Mouse (Mus musculus): ENCODE data around the gene Plekhm2.
A peak's percentile ranks its signal among the peaks of the same experiment; 100 is the strongest.

Plekhm2 gene

DNA sequence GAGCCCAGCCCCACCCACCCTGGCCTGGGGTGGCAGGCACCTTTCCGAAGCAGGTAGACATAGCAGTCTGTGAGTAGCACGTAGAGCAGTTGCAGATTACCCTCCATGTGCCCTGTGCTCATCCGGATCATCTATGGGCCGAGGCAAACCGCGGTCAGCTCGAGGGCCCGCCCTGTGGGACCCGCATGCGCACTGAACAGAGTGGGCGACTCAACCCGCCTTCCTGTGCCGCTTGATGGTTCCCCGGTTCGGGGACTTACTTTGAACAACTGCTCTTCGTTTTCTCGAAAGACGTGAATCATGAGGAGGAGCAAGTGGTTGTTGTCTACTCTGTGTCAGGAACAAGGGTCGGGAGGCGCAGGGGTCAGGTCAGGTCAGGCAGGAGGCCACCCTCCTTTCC is 33.4 kb downstream of the Plekhm2 start:
- DNase-seq (ENCODE audit: low spot score), result no peak

DNA sequence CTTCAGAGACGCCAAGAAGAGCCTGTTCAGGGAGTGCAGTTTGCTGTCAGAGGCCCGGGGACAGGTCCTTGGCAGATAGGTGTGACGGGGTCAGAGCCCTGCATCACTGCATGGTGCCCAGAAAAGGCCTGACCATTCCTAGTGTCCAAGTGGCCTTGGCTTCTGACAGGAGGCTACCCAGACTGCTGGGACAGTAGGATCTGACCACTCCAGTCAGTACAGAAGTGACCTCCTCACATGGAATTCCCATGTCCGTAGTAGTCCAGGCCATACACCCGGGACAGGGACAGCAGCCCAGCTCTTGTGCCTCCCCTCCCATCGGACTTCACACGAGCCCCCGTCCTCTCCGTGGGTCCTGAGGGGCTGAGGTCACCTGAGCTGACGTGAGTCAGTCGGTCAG is 34.7 kb downstream of the Plekhm2 start:
- DNase-seq (ENCODE audit: low spot score), result no peak

DNA sequence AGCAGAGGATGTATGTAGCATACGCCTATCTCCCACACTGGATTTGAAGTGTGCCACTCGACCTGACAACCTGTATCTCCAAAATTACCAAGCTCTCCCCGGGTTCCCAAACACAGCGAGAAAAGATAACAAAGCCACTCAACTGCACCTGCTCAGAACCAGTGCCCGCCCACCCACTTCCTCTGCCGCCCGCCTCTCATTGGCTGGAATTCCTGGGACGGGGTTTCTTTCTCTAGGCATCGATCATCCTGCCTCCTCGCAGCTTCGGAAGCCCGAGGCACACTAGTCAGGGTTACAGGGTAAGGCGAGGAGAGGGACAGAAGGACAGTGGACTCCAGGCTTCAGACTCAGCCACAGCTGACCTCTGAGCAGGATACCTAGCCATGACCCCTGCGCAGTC is 36.0 kb downstream of the Plekhm2 start:
- no peak for DNase-seq (ENCODE audit: low spot score)

DNA sequence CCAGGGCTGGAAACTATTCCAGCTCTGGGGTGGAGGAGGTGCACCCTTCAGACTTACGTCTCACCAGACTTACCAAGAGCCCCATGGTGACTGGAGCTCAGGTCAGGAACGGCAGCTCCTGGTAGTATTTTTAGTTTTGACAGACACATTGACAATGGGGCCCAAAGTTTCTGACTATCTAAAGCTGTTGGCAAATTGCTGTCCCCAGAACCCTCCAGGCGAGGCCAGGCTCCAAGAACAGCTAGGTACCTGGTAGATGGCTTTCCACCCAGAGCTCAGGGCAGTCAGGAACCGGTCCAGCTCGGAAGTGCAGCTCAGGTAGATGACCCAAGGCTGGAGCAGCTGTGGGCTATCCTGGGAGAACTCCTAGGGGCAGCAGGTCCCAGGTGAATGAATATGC is 37.2 kb downstream of the Plekhm2 start:
- no peak for DNase-seq (ENCODE audit: low spot score)

DNA sequence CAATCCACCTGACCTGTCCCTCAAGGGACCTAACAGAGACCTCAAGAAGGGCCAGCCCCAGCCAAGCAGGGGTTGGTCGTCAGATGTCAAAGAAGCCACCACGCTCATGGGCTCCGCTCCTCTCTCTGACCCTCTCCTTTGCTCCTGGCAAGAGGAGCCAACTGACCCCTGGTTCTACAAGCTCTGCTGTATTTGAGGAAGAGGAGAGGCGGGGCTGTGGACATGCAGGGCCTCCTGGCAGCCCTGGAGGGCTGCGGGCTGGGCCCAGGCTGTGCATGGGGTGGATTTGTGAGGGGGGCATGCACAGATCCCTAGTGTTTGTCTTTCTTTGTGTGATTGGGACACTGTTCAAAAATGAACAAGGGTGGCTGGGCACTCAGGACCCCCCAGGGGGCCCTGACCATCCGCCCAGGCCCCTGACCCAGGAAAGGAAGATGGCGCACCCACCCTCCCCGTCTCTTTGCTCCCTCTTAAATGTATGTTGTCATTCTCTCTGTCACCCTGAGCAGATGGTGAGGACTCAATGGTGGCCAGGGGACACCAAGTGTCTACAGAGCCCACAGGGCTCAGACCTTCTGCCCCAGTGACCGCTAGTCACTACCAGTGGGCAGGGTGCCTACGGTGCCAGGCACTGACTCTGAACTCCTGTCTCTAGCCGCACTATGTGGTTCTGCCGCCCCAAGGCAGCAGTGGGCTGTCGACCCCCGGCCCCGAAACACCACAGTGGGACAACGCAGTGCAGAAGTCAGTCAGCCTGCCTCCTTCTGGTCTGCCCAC is 38.7 kb downstream of the Plekhm2 start:
- no peak for DNase-seq (ENCODE audit: low spot score)

DNA sequence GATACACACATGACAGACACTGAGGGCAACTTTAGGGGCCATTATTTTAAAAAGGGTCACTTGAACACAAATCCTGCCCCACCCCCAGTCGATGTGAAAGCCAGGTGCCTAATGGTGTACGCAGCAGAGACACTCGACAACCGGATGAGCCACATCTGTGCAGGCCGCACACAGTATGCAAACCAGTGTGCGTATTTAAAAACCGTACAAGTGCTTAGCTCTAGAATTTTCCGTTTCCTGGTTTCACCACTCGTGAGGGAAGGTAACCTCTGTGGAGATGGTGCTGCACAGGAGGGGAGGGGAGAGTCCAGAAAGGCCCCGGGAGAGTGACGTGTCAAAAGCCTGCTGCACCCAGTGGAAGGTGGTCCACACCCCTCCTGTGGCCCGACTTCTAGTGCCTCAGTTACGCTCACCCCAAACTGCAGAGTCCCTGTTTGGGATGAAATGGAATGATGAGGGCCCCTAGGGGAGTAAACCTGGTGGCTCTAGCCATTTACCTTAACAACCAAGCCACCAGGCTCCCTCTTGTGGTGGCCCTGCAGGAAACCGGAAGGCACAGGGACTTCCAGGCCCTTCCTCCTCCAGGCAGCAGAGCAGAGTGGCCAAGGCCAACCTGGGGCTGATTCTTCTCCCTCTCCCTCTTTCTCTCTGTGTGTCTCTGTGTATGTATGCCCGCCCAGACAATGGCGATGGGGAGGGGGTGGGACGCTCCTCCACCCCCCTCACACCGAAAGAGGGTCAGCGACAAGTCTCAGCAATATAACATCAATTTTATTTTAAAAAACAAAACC is 39.5 kb downstream of the Plekhm2 start:
- no peak for DNase-seq (ENCODE audit: low spot score)

DNA sequence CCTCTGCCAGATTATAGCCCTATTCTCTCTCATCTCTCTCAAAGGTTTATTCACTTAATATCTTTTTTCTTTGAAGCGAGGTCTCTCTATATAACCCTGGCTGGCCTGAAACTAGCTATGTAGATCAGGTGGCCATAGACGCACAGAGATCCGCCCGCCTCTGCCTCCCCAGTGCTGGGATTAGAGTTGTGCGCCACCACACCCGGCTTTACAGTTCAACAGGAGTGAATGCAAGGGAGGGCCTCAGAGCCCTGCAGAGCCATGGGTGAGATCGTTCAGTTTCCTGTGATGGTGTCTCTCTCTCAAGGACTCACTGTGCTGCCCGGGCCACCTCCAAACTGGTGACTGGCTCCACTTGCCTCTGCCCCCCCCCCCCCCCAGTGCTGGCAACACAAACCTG is 40.6 kb downstream of the Plekhm2 start:
- no peak for DNase-seq (ENCODE audit: low spot score)

DNA sequence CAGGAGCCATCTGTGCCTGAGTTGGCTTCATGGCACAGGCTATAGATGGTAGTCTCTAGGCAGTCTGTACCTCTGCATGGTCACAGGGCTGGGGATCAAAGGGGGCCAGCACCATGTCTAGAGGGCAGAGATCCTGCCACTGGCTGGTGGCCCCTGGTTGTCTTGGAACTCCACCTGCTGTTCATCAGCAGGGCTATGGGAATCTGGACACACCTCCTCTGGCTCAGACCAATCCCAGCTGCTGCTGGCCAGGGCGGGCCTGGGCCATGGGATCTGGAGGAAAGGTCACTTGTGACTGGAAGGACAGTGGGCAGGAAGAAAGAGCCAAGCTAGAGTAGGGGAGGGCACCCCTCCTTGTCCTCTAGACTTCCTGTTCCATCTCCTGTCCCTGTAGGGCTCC is 41.0 kb downstream of the Plekhm2 start, which contains the start of gene Slc25a34:
Slc25a34 (minus strand) TSS at position 156 of the 400 bp plus-strand sequence.
- DNase-seq (ENCODE audit: low spot score), result no peak

DNA sequence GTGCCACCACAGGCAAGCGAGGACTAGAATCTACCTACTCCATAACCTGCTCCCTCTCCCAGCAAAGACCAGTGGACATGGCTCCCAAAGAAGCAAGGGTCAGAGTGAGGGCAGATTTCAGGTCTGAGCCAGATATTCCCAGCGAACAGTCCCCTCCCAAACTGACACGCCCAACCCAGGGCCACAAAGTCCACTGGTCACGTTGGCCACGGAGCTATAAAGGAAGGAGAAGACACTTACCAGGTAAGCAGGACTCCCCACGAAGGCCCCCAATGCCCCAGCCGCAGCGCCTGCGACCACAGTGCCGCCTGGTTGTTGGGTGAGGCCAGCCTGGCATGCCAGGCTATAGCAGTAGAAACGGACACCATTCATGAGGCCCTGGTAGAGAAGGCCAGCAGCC is 41.7 kb downstream of the Plekhm2 start:
- no peak for DNase-seq (ENCODE audit: low spot score)

DNA sequence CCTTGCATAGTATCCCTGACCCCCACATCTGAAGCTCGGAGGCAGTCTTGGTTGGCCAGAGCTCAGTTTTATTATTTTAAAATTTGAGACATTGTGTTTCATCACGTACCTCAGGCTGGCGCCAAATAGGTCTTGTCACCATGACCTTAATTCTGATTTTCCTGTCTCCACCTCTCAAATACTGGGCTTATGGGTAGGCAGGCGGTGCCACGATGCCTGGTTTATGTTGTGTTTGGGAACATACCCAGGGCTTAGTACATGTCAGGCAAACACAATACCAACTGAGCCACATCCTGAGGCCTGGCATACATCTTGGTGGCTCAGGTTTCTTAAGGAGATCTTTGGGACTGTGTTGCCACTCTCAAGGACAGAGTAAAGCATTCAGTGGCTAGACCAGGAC is 42.1 kb downstream of the Plekhm2 start:
- DNase-seq (ENCODE audit: low spot score), result no peak

DNA sequence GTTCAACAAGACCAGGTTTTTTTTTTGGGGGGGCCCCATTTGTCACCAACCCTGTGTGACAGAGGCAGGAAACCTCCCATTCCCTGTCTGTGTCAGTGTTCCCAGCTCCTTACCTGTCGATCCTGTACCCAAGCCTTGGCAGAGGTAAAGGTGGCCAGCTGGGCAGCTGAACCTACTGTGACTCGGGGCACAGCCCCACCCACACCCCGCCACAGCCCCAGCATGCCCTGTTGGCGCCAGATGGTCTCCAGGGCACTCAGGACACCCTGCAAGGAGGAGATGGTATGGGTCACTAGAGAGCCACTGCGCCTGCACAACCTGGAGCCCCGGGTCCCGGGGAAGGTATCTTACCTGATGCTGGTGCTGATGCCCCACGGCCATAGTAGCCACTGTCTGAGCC is 42.6 kb downstream of the Plekhm2 start:
- DNase-seq (ENCODE audit: low spot score), result no peak

DNA sequence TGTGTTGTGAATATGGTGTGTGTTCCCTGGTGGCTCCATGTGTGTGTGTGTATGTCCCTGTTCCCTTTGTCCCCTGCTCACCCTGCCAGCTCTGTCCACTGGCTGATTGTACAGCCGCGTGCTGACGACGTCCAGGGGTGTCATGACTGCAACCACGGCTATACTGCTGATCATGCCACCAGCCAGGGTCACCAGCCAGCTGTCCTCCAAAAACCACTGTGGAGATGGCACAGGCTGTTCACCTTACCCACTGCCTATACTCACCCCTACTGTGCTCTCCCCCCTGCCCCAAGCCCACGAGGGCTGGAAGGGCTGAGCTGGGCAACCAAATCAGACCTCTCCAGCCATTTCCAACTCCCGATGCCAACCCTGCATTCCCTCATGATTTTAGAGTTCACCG is 43.4 kb downstream of the Plekhm2 start:
- DNase-seq (ENCODE audit: low spot score), result no peak

DNA sequence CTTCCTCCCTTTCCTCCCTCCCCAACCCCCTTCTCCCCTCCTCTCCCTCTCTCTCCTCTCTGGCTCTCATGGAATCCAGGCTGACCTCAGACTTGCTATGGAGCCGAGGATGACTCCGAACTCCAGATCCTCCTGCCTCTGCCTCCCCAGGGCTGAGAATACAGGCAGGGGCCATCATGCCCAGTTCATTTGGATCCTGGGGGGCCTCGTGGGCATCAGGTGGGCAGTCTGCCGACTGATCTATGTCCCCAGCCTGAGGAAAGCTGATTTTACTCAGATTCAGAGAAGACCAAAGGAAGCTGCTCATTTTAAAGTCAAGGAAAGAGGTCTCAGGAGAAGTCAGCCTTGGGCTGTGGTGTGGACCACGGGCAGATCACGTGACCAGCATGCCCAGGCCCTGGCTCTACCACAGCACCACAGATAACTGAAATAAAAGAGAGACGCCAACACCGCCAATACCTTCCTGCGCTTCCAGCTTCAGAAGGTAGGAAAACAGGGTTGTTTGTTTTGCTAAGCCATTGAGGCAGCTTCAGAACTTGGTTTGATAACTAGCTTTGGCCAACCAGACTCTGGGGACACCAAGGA is 45.3 kb downstream of the Plekhm2 start:
- no peak for DNase-seq (ENCODE audit: low spot score)

DNA sequence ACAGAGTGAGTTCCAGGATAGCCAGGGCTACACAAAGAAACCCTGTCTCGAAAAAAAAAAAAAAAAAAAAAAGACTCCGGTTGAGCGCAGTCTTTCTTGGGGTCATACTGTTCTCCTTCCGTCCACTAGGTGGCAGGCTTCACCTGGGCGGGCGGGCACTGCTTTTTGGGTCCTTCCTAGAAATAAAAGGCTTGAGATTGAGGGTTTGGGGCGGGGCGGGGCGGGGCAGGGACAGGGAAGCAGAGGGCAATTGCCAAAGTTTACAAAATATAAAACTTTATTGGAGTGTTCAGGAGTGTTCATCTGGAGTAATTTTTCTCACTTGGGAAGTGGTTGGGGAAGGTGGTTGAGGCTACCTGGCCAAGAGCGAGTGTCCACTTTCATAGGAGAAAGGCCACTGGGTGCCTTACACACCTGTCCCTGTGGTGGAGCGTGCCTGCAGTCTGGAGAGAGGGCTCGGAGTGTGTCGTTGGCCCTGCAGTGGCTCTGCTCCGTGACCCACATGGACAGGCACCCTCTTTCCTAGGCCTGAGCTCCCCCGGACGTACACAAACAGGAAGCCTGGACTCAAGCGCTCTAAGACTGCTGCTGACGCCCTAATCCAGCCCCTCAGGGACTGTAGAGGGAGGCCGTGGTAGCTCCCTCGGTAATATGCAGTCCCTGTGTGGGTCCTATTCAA is 46.0 kb downstream of the Plekhm2 start, which contains the start of gene Tmem82:
Tmem82 (minus strand) TSS at position 69 of the 679 bp plus-strand sequence.
- peak; percentile 74 for DNase-seq (ENCODE audit: low spot score)

DNA sequence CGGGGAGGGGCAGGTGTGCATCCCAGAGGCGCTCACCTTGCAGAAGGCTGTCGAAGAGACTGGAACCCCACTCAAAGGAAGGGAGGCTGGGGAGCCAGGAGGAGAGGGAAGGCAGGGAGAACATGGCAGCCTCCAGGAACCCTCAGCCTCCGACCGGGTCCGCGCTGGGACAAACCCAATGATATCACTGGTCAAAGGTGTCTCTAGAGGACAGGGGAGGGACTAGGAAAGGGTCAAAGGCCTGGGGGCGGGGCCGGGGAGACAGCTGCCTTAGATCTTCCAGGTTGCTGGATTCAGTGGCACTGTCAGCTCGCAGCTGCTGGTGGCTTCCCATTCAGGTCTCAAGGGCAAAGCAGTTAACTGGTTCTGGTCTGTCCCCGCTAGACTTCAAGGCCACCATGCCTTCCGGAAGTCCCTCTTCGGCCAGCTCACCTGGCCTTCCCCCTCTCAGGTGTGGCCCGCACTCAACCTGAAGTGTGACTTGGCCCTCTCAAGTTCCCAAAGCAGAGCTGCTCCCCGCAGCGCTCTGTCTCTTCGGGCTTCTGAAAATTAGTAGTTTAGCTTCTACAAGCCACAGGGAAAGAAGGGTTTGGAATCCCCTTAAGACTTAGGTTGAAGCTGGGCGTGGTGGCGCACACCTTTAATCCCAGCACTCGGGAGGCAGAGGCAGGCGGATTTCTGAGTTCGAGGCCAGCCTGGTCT is 46.7 kb downstream of the Plekhm2 start:
- no peak for DNase-seq (ENCODE audit: low spot score)

DNA sequence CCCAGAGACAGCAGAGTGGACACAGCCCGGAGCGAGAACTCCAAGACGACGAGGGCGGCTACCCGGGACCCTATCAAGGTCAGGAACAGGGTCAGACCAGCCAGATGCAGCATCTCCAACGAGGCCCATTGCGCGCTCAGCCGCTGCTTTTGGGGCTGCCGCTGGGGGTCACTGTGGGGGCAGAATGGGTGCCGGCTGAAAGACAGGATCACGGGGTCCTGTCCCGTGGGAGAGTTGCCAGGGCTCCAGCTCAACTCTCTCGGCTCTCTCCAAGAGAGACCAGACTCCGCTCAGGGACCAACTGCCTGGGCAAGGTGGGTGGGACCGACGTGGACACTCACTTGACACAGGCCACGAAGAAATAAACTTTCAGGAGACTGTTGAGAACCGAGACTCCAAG is 47.4 kb downstream of the Plekhm2 start:
- DNase-seq (ENCODE audit: low spot score), result peak; percentile 88

DNA sequence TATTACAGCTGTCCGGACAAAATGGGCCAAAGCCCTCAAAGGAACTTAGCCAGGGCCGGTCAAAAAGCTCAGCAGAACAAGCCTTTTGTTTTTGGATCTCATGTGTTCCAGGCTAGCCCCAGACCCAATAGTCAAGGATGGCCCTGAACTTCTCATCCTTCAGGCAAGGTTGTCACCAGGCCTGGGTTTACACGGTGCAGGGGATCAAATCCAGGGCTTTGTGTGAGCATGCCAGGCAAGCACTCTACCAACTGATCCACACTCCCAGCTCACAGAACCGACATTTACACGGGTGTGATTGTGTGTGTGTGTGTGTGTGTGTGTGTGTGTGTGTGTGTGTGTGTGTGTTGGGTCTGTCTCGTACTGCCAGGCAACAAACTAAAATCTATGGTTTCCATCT is 47.9 kb downstream of the Plekhm2 start:
- no peak for DNase-seq (ENCODE audit: low spot score)

DNA sequence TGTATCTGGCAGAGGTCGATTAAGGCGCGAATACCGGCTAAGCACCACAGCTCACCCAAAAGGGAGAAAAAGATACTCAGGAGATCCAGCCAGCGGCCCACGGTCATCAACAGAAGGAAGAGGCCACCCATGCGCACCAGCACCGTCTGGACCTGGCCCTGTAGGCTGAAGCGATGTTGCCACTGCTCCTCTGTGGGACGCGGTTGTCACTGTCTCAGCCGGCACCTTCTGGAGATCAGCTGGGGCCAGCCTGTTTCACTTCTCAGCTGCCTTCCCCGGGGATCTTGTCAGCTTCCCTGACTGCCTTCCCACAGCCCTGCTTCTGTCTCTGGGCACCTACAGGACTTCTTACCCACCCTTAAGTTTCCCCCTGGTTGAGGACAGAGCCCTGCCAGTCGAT is 49.8 kb downstream of the Plekhm2 start:
- DNase-seq (ENCODE audit: low spot score), result no peak

DNA sequence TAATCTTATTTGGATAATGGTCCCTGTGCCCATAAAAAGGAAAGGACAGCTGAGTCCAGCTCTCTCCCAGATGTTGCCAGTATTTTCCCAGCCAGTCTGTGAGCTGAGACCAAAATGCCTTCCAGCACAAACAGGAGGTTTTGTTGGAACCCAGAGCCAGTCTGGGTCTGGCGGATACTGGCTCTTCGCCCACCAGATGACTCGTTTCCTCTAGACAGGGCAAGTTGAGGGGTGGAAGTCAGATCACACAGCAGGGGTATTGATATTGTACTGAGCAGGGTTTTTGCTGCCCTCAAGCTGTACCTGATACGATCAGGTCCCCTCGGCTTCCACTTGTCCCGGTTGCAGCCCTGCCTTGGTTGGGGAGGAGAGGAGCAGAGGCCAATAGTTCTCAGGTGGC is 55.2 kb downstream of the Plekhm2 start:
- no peak for DNase-seq (ENCODE audit: low spot score)

DNA sequence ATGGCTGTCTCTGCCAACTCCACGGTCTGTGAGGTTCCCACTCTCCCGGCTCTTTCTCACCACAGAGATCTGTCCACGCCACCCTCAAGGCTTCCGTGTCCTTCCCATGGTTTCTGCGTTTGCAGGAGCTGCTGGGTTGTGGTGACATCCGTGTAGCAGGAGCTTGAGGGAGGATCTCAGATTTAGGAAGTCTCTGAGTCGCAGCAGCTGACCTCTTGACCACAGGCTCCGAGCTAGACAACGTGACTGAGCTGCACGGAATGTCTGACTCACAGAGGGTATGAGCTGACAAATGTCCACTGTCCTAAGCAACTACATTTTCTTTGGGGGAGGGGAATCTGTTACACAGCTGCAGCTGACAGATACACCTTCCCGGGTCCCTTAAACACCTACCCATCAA is 58.8 kb downstream of the Plekhm2 start, which contains the start of gene Fblim1:
Fblim1 (minus strand) TSS at position 236 of the 400 bp plus-strand sequence.
- DNase-seq (ENCODE audit: low spot score), result no peak

DNA sequence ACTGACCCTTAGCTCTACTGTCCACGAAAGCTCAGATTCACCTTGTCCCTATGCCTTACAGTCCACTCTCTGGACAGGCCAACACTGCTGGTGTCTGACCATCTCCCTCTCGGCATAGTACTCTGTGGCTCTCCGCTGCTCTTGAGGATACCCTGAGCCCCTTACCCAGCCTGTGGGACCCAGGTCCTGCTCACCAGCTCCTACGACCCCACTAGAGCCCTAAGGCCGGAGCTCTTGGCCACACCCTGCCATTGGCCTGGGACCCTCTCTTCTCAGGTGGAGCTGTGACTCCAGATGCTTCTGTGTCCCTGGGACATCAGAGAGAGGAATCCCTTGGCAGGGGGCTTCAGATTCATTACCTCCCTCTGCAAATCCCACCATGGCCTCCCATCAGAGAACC is 59.3 kb downstream of the Plekhm2 start:
- DNase-seq (ENCODE audit: low spot score), result no peak

DNA sequence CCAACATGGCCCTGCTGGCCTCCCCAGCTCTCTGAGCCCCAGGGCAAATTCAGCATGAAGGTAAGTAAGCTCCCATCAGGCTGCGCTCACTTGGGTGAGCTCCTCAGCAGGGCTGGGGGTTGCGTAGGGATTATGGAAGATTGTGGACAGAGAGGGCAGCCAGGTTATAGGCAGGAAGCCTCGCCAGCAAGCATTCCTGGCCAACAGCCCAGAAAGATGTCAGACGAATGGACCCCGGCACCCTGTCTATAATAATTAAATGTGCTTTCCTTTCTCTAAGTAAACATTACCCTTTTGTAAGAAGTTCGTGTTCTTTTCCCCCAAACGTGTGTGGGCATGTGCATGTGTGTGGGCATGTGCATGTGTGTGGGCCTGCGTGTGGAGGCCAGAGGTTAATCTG is 60.2 kb downstream of the Plekhm2 start:
- DNase-seq (ENCODE audit: low spot score), result peak; percentile 64

Data from testis, postnatal 10 days (tissue).